Mouse (Mus musculus) lung, postnatal 0 days (tissue): ENCODE results near the gene Gm1604a. TPM values are rescaled to one million over a fixed set of nuclear protein-coding genes. Genes with fewer than 3 reads are reported as not detected.

Source experiments
- polyA plus RNA-seq: library from polyadenylated mRNA; unstranded; fragments of >200 nt; fragmentation: Nextera tagmentation; extraction: Ambion mirVana; gene quantifications from 2 replicates; pipeline ENCODE4 v1.2.1, GENCODE M21; 2015

Gm1604a gene
- polyA plus RNA-seq, 1 experiment from 2014 or later = not detected

Other genes with a start within 250 kb of the Gm1604a start
- 275 and 288 TPM in 2 replicates for gene Ezr, start 242.8 kb upstream of the Gm1604a start, polyA plus RNA-seq
- gene Rsph3b, start 76.9 kb upstream of the Gm1604a start, polyA plus RNA-seq = 47.2 and 52.6 TPM in 2 replicates
- 22.1 and 24.1 TPM in 2 replicates for gene Tagap1, start 64.4 kb upstream of the Gm1604a start, polyA plus RNA-seq
- gene Rnaset2b, start 54.9 kb upstream of the Gm1604a start, polyA plus RNA-seq = 426 and 446 TPM in 2 replicates
- gene Gm49721, start 46.7 kb upstream of the Gm1604a start, polyA plus RNA-seq = 0.30 and 0.32 TPM in 2 replicates
- gene Rps6ka2, start 144.5 kb downstream of the Gm1604a start, polyA plus RNA-seq = 7.1 and 8.4 TPM in 2 replicates